Mouse (Mus musculus) CD8-positive naive resting alpha-beta T cell, adult 2 months (primary cell): ENCODE results near the gene Lpar5.
A peak's percentile ranks its signal among the peaks of the same experiment; 100 is the strongest.
"Not testable (repeated sequence)": the region's sequence is repeated elsewhere in the genome, so short reads cannot be mapped to it uniquely, and the experiment has no call there.

Source experiments
- DNase-seq, 2 experiments: peaks; one replicate each; pipeline ENCODE4 v3.0.0; 2022; ENCODE audit warnings: low read depth in 2 of 2, low spot score in 2 of 2

The Lpar5 gene

GRCm38 (mm10) chr6:125067571-125067995 is at the start of gene Lpar5:
Gene Lpar5, plus strand, starts transcription at chr6:125067920.
- peak; percentile 47 to 51 for DNase-seq

GRCm38 (mm10) chr6:125030532-125030931 is 37.2 kb upstream of the Lpar5 start:
- DNase-seq = peak; percentile 68 to 70

GRCm38 (mm10) chr6:125031604-125032003 is 36.1 kb upstream of the Lpar5 start:
- DNase-seq = no peak

GRCm38 (mm10) chr6:125038666-125039065 is 29.1 kb upstream of the Lpar5 start:
- no peak for DNase-seq

GRCm38 (mm10) chr6:125039131-125039530 is 28.6 kb upstream of the Lpar5 start:
- DNase-seq = no peak

- DNase-seq = peak; percentile 76 to 87
These were observed 28.1 kb upstream of the Lpar5 start, which contains the start of gene Ing4 for GRCm38 (mm10) chr6:125039533-125040153. Gene Ing4, plus strand, starts transcription at chr6:125039760.

- DNase-seq = no peak
These were observed 27.5 kb upstream of the Lpar5 start for GRCm38 (mm10) chr6:125040221-125040620.

GRCm38 (mm10) chr6:125041047-125041446 is 26.7 kb upstream of the Lpar5 start:
- no peak for DNase-seq

- DNase-seq = no peak
These were observed 25.6 kb upstream of the Lpar5 start for GRCm38 (mm10) chr6:125042081-125042480.

- peak; percentile 54 to 71 for DNase-seq
These were observed 21.0 kb upstream of the Lpar5 start for GRCm38 (mm10) chr6:125046691-125047090.

GRCm38 (mm10) chr6:125049678-125050077 is 18.0 kb upstream of the Lpar5 start, which contains the start of gene Acrbp:
Gene Acrbp, plus strand, starts transcription at chr6:125049689.
- no peak for DNase-seq

- DNase-seq = peak in 1 of 2 experiments; percentile 46
These were observed 16.5 kb upstream of the Lpar5 start for GRCm38 (mm10) chr6:125051237-125051636.

- DNase-seq = no peak
These were observed 6.2 kb upstream of the Lpar5 start for GRCm38 (mm10) chr6:125061493-125061892.

- no peak for DNase-seq
These were observed 5.2 kb upstream of the Lpar5 start for GRCm38 (mm10) chr6:125062511-125062910.

- no peak for DNase-seq
These were observed 3.8 kb upstream of the Lpar5 start for GRCm38 (mm10) chr6:125063906-125064305.

GRCm38 (mm10) chr6:125065223-125065622 is 2.5 kb upstream of the Lpar5 start:
- not testable (repeated sequence) for DNase-seq

GRCm38 (mm10) chr6:125071170-125071895 is 3.6 kb downstream of the Lpar5 start:
- peak; percentile 50 to 55 for DNase-seq

GRCm38 (mm10) chr6:125071896-125072279 is 4.2 kb downstream of the Lpar5 start:
- no peak for DNase-seq

GRCm38 (mm10) chr6:125073825-125074224 is 6.1 kb downstream of the Lpar5 start:
- no peak for DNase-seq

- DNase-seq = no peak
These were observed 13.7 kb downstream of the Lpar5 start for GRCm38 (mm10) chr6:125081394-125081793.

- DNase-seq = no peak
These were observed 14.3 kb downstream of the Lpar5 start for GRCm38 (mm10) chr6:125081797-125082560.
